Mouse (Mus musculus): ENCODE measurements at regions not wholly inside any gene's neighbourhood (a gene's known extent, or its start where the extent isn't known, plus 50 kb on each side); places are given as distances from the start of the nearest gene placed in this dataset.

DNA sequence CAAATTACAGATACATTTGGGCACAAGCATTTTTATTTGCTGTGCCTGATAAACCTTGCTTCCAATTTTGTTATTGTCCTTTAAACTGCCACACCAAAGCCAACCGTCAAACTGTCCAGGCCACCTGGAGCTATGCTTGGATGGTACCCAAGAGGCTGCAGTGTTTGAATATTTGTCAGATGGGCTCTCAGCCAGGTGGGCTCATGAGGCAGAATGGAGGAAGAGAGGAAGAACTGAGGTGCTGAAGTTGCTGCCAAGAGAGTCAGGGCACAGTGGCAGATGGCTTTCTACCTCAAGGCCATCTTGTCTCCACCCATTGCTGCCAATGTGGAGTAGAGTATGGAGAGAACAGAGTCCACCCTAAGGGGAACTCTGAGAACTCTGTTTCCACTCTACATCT lies 176.0 kb downstream of the Lpin1 start:
- H3K4me1 ChIP-seq (ENCODE audit: control insufficient read depth, insufficient read depth, low read length) = no peaks in the 10 kb centered on the region
- no peaks in the 10 kb centered on the region for H3K36me3 ChIP-seq (ENCODE audit: control insufficient read depth, insufficient read depth, low read length)
- H3K4me3 ChIP-seq (ENCODE audit: insufficient read depth, low read depth, low read length) = no peak overlapping the region
- H3K27me3 ChIP-seq (replicated peaks; ENCODE audit: control insufficient read depth, insufficient read depth, low read length) = no peaks in the 10 kb centered on the region
- TF ChIP-seq POLR2A (IDR thresholded peaks at IDR 0.05; ENCODE audit: low read depth, low read length) = no peak
- no peak for TF ChIP-seq CTCF (conservative IDR thresholded peaks at IDR 0.05; ENCODE audit: insufficient read depth, insufficient read length, low read depth, low read length)
- 53% methylated on average over 1 of the region's 1 CpGs for WGBS
- H3K27ac ChIP-seq (ENCODE audit: insufficient read depth, low read depth, low read length) = no peak overlapping the region
- DNase-seq = peak; percentile 4

DNA sequence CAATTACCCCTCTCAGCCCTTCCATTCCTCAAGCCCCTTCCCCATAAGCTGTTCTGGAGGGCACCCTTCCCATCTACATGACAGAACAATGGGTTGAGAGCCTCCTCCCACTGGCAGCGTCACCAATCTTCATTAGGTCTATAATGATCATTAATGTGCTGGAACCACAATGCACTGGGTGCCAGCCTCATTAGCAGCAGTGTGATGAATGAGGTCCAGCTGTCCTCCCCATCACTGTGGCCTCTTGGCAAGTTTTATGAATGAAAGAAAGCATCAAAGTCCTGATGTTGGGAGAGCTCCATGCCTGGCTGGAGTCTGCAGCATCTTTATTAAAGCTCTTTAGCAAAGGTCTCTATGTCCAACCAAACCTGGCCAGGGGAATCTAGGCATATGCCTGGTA lies 176.5 kb downstream of the Lpin1 start:
- H3K27me3 ChIP-seq (replicated peaks; ENCODE audit: control insufficient read depth, insufficient read depth, low read length) = no peaks in the 10 kb centered on the region
- no peak overlapping the region for H3K4me3 ChIP-seq (ENCODE audit: insufficient read depth, low read depth, low read length)
- no peaks in the 10 kb centered on the region for H3K4me1 ChIP-seq (ENCODE audit: control insufficient read depth, insufficient read depth, low read length)
- DNase-seq = no peak
- no peaks in the 10 kb centered on the region for H3K36me3 ChIP-seq (ENCODE audit: control insufficient read depth, insufficient read depth, low read length)
- no peak overlapping the region for H3K27ac ChIP-seq (ENCODE audit: insufficient read depth, low read depth, low read length)
- TF ChIP-seq CTCF (conservative IDR thresholded peaks at IDR 0.05; ENCODE audit: insufficient read depth, insufficient read length, low read depth, low read length) (no peak), POLR2A (IDR thresholded peaks at IDR 0.05; ENCODE audit: low read depth, low read length) (no peak)
- WGBS = 26% methylated on average over 1 of the region's 1 CpGs

GRCm38 (mm10) chr12:16425980-16426379 lies 184.8 kb downstream of the Lpin1 start:
- H3K27ac ChIP-seq (ENCODE audit: insufficient read depth, low read depth, low read length) = no peak overlapping the region
- no peak for DNase-seq
- no peaks in the 10 kb centered on the region for H3K27me3 ChIP-seq (replicated peaks; ENCODE audit: control insufficient read depth, insufficient read depth, low read length)
- no peak overlapping the region for H3K4me3 ChIP-seq (ENCODE audit: insufficient read depth, low read depth, low read length)
- H3K36me3 ChIP-seq (ENCODE audit: control insufficient read depth, insufficient read depth, low read length) = no peaks in the 10 kb centered on the region
- no peak for TF ChIP-seq POLR2A (IDR thresholded peaks at IDR 0.05; ENCODE audit: low read depth, low read length)
- no peak for TF ChIP-seq CTCF (conservative IDR thresholded peaks at IDR 0.05; ENCODE audit: insufficient read depth, insufficient read length, low read depth, low read length)
- no peaks in the 10 kb centered on the region for H3K4me1 ChIP-seq (ENCODE audit: control insufficient read depth, insufficient read depth, low read length)
- 73% methylated on average over 5 of the region's 5 CpGs for WGBS

GRCm38 (mm10) chr12:16424526-16424925 lies 186.2 kb downstream of the Lpin1 start:
- no peak for DNase-seq
- TF ChIP-seq CTCF (conservative IDR thresholded peaks at IDR 0.05; ENCODE audit: insufficient read depth, insufficient read length, low read depth, low read length) (no peak), POLR2A (IDR thresholded peaks at IDR 0.05; ENCODE audit: low read depth, low read length) (no peak)
- H3K4me1 ChIP-seq (ENCODE audit: control insufficient read depth, insufficient read depth, low read length) = no peaks in the 10 kb centered on the region
- H3K4me3 ChIP-seq (ENCODE audit: insufficient read depth, low read depth, low read length) = no peak overlapping the region
- H3K36me3 ChIP-seq (ENCODE audit: control insufficient read depth, insufficient read depth, low read length) = no peaks in the 10 kb centered on the region
- no peaks in the 10 kb centered on the region for H3K27me3 ChIP-seq (replicated peaks; ENCODE audit: control insufficient read depth, insufficient read depth, low read length)
- 97% methylated on average over 4 of the region's 4 CpGs for WGBS
- H3K27ac ChIP-seq (ENCODE audit: insufficient read depth, low read depth, low read length) = no peak overlapping the region

GRCm38 (mm10) chr12:16395720-16396119 lies 215.0 kb downstream of the Lpin1 start:
- no peaks in the 10 kb centered on the region for H3K36me3 ChIP-seq (ENCODE audit: control insufficient read depth, insufficient read depth, low read length)
- WGBS = 88% methylated on average over 2 of the region's 2 CpGs
- TF ChIP-seq POLR2A (IDR thresholded peaks at IDR 0.05; ENCODE audit: low read depth, low read length) = no peak
- H3K4me1 ChIP-seq (ENCODE audit: control insufficient read depth, insufficient read depth, low read length) = no peaks in the 10 kb centered on the region
- no peak overlapping the region for H3K4me3 ChIP-seq (ENCODE audit: insufficient read depth, low read depth, low read length)
- H3K27me3 ChIP-seq (replicated peaks; ENCODE audit: control insufficient read depth, insufficient read depth, low read length) = no peaks in the 10 kb centered on the region
- DNase-seq = no peak
- no peak overlapping the region for H3K27ac ChIP-seq (ENCODE audit: insufficient read depth, low read depth, low read length)

DNA sequence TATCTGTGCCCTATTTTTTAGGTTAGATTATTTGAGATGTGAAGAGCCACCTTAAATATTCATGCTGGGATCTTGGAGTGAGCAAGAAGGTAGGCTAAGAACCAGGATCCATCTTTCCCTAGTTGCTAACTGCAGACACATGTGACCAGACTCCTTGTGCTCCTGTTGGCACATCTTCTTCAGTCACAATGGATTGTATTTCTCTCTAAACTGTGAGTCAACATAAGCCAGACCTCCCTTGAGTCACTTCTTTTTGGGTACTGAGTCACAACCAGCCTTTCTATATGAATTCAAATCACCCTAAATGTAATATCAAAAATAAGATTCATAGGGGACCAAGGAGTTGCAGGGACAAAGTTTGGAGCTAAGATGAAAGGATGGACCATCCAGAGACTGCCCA lies 217.9 kb downstream of the Lpin1 start:
- no peak for DNase-seq
- no peak overlapping the region for H3K27ac ChIP-seq (ENCODE audit: insufficient read depth, low read depth, low read length)
- H3K4me1 ChIP-seq (ENCODE audit: control insufficient read depth, insufficient read depth, low read length) = no peaks in the 10 kb centered on the region
- TF ChIP-seq CTCF (conservative IDR thresholded peaks at IDR 0.05; ENCODE audit: insufficient read depth, insufficient read length, low read depth, low read length) (no peak), POLR2A (IDR thresholded peaks at IDR 0.05; ENCODE audit: low read depth, low read length) (no peak)
- H3K27me3 ChIP-seq (replicated peaks; ENCODE audit: control insufficient read depth, insufficient read depth, low read length) = no peaks in the 10 kb centered on the region
- no peaks in the 10 kb centered on the region for H3K36me3 ChIP-seq (ENCODE audit: control insufficient read depth, insufficient read depth, low read length)
- no peak overlapping the region for H3K4me3 ChIP-seq (ENCODE audit: insufficient read depth, low read depth, low read length)

- Histone ChIP-seq H3K27ac (ENCODE audit: insufficient read depth, low read depth, low read length) (no peak overlapping the region), H3K36me3 (ENCODE audit: control insufficient read depth, insufficient read depth, low read length) (no peaks in the 10 kb centered on the region), H3K4me1 (ENCODE audit: control insufficient read depth, insufficient read depth, low read length) (no peaks in the 10 kb centered on the region), H3K4me3 (ENCODE audit: insufficient read depth, low read depth, low read length) (no peak overlapping the region), H3K27me3 (replicated peaks; ENCODE audit: control insufficient read depth, insufficient read depth, low read length) (no peaks in the 10 kb centered on the region)
- no peak for TF ChIP-seq POLR2A (IDR thresholded peaks at IDR 0.05; ENCODE audit: low read depth, low read length)
- TF ChIP-seq CTCF (conservative IDR thresholded peaks at IDR 0.05; ENCODE audit: insufficient read depth, insufficient read length, low read depth, low read length) = no peak
- 74% methylated on average over 5 of the region's 5 CpGs for WGBS
- DNase-seq = peak; percentile 8
These were observed 219.0 kb downstream of the Lpin1 start for GRCm38 (mm10) chr12:16391630-16392269.

Data from kidney, adult 2 months (tissue).